Mouse (Mus musculus) neural tube, embryonic 14.5 days (tissue): ENCODE measurements at regions not wholly inside any gene's neighbourhood (a gene's known extent, or its start where the extent isn't known, plus 50 kb on each side); places are given as distances from the start of the nearest gene placed in this dataset.

ENCODE experiments used
- ATAC-seq: fragments of 200-750 bp; cut with Nextera tagmentation; 2 replicates; pipeline ENCODE4 v1.8.0; 2017; ENCODE audit warnings: low read depth, mild to moderate bottlenecking, moderate TSS enrichment, moderate library complexity
- H3K27ac ChIP-seq: fragments of 300-500 bp; sonication (generic); 2 replicates; pipeline ENCODE4 v1.5.1; 2014; ENCODE audit warnings: low read depth, mild to moderate bottlenecking, control low read depth, low read length, moderate library complexity, mixed read lengths
- H3K27me3 ChIP-seq: fragments of 300-500 bp; sonication (generic); 2 replicates; pipeline ENCODE4 v1.6.1; 2014; ENCODE audit warnings: low read length; ENCODE audit not compliant: control insufficient read depth, insufficient read depth
- H3K36me3 ChIP-seq: fragments of 300-500 bp; sonication (generic); 2 replicates; pipeline ENCODE4 v1.6.1; 2014; ENCODE audit warnings: low read length, mixed read lengths; ENCODE audit not compliant: control insufficient read depth, insufficient read depth
- H3K4me1 ChIP-seq: fragments of 300-500 bp; sonication (generic); 2 replicates; pipeline ENCODE4 v1.6.1; 2014; ENCODE audit warnings: low read length; ENCODE audit not compliant: control insufficient read depth, insufficient read depth
- H3K4me2 ChIP-seq: fragments of 300-500 bp; sonication (generic); 2 replicates; pipeline ENCODE4 v1.6.1; 2014; ENCODE audit warnings: mild to moderate bottlenecking, low read depth, low read length, control low read depth
- H3K4me3 ChIP-seq: fragments of 300-500 bp; sonication (generic); 2 replicates; pipeline ENCODE4 v1.5.1; 2014; ENCODE audit warnings: low read depth, low read length, control low read depth, mixed read lengths
- H3K9ac ChIP-seq: fragments of 300-500 bp; sonication (generic); replicated peaks from 2 replicates; pipeline ENCODE4 v1.6.1; 2014; ENCODE audit warnings: low read depth, mild to moderate bottlenecking, control low read depth, low read length, mixed read lengths
- H3K9me3 ChIP-seq: fragments of 300-500 bp; sonication (generic); 2 replicates; pipeline ENCODE4 v1.6.1; 2016; ENCODE audit warnings: low read length; ENCODE audit not compliant: control insufficient read depth
- WGBS: fragments of 180-500 bp; shearing (Covaris S2); extraction: QIAGEN DNeasy Blood & Tissue Kit; methylation state at CpG from one replicate; pipeline ENCODE4 v1.1.7; 2014; 5-methylcytosine and 5-hydroxymethylcytosine counted together

DNA sequence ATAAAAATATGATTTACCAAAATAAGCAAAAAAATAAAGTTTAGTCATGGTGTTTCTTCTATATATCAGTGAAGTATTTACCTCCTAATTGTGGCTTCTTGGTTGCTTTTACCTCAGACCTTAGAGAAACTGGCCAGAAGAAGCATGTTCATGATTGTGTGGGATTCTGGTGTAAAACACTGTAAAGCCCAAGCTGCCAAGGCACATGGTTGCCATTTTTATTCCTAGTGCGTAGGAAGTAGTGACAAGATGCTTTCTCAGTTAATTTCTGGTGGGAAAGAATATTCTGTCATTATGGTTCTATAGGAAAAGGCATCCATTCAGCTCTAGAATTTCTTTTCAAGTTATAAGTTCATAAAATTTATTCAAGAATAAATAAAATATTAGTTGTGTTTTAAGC is 805.2 kb downstream of the Olfm4 start:
- H3K4me1 ChIP-seq = no peaks in the 10 kb centered on the region
- no peak overlapping the region for H3K9ac ChIP-seq
- ATAC-seq = no peak
- H3K4me3 ChIP-seq = no peak overlapping the region
- H3K9me3 ChIP-seq = no peaks in the 10 kb centered on the region
- no peaks in the 10 kb centered on the region for H3K27me3 ChIP-seq
- H3K36me3 ChIP-seq = no peaks in the 10 kb centered on the region
- no peak overlapping the region for H3K4me2 ChIP-seq
- H3K27ac ChIP-seq = no peak overlapping the region
- 77% methylated on average over 1 of the region's 1 CpGs for WGBS

DNA sequence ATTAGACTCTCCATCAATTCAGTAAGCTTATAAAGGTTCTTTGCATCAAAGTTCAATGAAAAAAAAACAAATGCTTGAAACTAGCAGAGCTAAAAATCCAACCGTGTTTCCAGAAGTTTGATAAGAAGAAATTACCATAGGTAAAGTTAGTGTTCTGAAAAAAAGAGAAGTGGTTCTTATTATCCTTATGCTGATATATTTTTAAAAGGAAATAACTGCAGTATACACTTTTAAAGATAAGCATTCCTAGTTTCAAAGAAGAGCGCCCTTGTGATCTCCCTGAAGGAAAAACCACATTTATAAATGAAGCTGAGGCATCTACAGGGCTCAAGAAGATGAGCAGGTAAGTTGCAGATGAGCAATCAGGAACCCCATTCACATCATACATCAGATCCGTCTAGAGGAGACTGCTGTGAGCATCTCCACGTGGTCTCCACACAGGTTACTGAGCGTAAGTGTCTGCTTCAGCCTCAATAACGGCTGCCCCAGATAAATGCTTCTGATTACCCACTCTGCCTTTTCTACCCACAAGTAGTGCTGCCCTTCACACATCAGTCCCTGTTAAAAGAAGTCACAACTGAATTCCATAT is 815.6 kb downstream of the Olfm4 start:
- no peak overlapping the region for H3K27ac ChIP-seq
- no peaks in the 10 kb centered on the region for H3K36me3 ChIP-seq
- H3K4me2 ChIP-seq = no peak overlapping the region
- no peaks in the 10 kb centered on the region for H3K9me3 ChIP-seq
- no peaks in the 10 kb centered on the region for H3K4me1 ChIP-seq
- no peak overlapping the region for H3K9ac ChIP-seq
- 79% methylated on average over 6 of the region's 6 CpGs for WGBS
- ATAC-seq = no peak
- H3K27me3 ChIP-seq = no peaks in the 10 kb centered on the region
- no peak overlapping the region for H3K4me3 ChIP-seq

DNA sequence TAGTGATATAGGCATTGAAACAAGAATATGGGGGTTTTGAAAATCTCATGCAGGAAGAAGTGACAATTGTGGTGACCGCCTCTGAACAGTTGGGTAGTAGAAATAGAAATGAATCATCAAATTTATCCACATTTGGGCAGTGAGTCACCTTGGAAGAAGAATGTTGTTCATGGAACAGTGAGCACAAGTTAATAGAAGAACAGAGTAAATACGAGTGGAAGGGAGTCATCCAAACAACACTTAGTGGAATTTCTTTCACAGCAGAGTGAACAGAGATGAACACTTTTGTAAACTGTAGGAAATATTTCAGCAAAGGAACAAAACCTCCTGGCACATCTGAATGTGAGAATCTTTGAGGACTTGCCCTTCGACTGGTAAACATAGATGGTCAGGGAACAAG is 846.6 kb downstream of the Olfm4 start:
- Histone ChIP-seq H3K4me2 (no peak overlapping the region), H3K9me3 (no peaks in the 10 kb centered on the region), H3K27ac (no peak overlapping the region), H3K4me1 (no peaks in the 10 kb centered on the region), H3K36me3 (no peaks in the 10 kb centered on the region), H3K27me3 (no peaks in the 10 kb centered on the region), H3K9ac (no peak overlapping the region), H3K4me3 (no peak overlapping the region)
- ATAC-seq = no peak
- WGBS = 82% methylated on average over 3 of the region's 3 CpGs

DNA sequence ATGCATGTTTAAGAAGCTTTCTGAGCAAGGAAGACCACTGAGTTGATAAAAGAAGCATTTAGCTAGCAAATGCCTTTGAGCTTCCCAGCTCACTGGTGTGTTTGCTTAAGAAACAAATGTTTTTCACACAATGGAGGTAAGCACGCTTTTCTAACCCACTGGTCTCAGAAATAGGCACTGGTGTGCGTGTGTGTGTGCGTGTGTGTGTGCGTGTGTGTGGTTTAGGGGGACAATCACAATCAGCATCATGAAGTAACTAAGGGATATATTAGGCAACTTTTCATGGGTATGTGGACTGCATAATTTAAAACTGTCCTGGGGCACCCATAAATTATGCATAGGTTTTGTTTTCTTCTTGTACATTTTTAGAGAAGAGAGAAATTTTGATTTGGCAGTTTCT is 860.7 kb downstream of the Olfm4 start:
- no peaks in the 10 kb centered on the region for H3K27me3 ChIP-seq
- H3K4me2 ChIP-seq = no peak overlapping the region
- H3K36me3 ChIP-seq = no peaks in the 10 kb centered on the region
- H3K9ac ChIP-seq = no peak overlapping the region
- H3K4me1 ChIP-seq = no peaks in the 10 kb centered on the region
- H3K9me3 ChIP-seq = no peaks in the 10 kb centered on the region
- H3K4me3 ChIP-seq = no peak overlapping the region
- no peak for ATAC-seq
- WGBS = 79% methylated on average over 4 of the region's 4 CpGs
- H3K27ac ChIP-seq = no peak overlapping the region

DNA sequence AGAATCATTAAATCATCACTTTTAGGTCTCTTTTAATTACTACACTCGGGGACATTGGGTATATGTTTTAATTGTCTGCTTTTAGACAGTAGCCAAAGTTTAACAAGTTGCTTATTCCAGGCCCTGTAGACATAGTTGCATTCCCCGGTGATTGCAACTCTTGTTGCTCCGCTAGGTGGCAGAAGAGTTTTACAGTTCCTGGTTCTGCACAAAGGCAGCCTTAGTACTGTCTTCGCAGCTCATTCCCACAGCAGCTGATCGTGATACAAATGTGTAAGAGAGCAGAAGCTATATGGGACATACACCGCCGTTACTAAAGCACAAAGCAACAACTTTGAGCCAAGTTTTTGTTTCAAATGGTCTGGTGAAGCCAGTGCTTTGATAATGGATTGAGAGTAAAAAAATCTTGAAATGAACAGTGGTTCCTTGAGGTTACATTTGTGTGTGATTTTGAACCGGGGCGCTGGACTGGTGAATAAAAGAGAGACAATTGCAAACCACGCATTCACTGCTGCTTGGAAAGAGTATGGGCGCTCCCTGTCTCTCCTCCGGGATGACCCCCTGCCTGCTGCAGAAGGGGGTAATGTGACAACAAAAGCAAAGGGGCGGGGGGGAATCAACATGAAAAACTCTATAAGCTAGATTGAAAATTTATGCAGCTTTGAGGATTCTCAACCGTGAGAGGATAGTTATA is 861.8 kb downstream of the Olfm4 start:
- H3K4me2 ChIP-seq = peak overlapping the region; percentile 32
- WGBS = 13% methylated on average over 14 of the region's 14 CpGs

DNA sequence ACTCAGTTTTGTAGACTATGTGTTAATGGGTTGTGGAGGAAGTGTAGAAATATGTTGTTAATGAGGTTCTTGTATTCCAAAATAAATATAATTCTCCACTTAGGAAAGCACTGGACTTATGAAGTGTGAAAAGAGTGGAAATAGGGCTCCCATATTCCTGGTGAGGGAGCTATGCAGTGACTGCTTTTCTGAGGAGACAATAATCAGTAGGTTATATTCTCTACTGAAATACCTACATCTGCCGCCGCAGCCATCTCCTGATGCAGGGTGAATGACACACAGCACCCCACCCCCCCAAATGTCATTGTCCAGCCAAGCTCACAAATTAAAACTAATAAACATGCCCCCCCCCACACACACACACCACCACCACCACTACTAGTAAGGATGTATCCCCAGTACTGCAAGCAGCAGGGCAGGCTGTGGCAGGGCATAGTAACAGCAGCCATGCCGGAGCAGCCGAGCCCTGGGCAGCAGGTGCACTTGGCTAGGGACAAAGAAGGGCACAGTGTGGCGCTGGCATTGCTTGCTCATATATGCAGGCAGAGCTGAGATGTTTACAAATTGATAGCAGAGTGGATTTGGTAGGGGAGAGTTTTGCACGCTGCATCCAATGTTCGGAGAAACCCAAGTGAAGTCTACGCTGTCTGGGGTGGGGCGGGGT is 862.7 kb downstream of the Olfm4 start:
- Histone ChIP-seq H3K4me2 (no peak overlapping the region), H3K4me3 (no peak overlapping the region), H3K9ac (no peak overlapping the region), H3K27me3 (no peaks in the 10 kb centered on the region), H3K9me3 (no peaks in the 10 kb centered on the region), H3K36me3 (no peaks in the 10 kb centered on the region), H3K27ac (no peak overlapping the region), H3K4me1 (no peaks in the 10 kb centered on the region)
- ATAC-seq = peak; percentile 79
- 66% methylated on average over 9 of the region's 9 CpGs for WGBS

More for the DNA sequence above, 861.8 kb downstream of the Olfm4 start:
- no peaks in the 10 kb centered on the region for H3K4me1 ChIP-seq
- peak; percentile 94 for ATAC-seq
- H3K36me3 ChIP-seq = no peaks in the 10 kb centered on the region
- H3K27me3 ChIP-seq = no peaks in the 10 kb centered on the region
- no peak overlapping the region for H3K4me3 ChIP-seq
- H3K9me3 ChIP-seq = no peaks in the 10 kb centered on the region
- no peak overlapping the region; the same call in 1 of the 2 replicates for H3K27ac ChIP-seq
- H3K9ac ChIP-seq = peak overlapping the region; percentile 34; the same call in 1 of the 2 replicates
